Mouse (Mus musculus) lung, adult 10 weeks (tissue): Measurements from ENCODE around the gene Unc50. TPM values are rescaled to one million over a fixed set of nuclear protein-coding genes. Genes with fewer than 3 reads are reported as not detected.

ENCODE experiments used
- polyA plus RNA-seq: library from polyadenylated mRNA; stranded (reverse); fragments of 350-450 nt; fragmentation: Illumina TruSeq; extraction: RNeasy Lipid Tissue Mini Kit (QIAGEN cat#74804); gene quantifications from one replicate; pipeline ENCODE4 v1.2.3, GENCODE M21; 2014; ENCODE audit warnings: low read depth, low replicate concordance; ENCODE audit not compliant: insufficient read depth

The Unc50 gene
- 78.6 TPM for polyA plus RNA-seq

DNA sequence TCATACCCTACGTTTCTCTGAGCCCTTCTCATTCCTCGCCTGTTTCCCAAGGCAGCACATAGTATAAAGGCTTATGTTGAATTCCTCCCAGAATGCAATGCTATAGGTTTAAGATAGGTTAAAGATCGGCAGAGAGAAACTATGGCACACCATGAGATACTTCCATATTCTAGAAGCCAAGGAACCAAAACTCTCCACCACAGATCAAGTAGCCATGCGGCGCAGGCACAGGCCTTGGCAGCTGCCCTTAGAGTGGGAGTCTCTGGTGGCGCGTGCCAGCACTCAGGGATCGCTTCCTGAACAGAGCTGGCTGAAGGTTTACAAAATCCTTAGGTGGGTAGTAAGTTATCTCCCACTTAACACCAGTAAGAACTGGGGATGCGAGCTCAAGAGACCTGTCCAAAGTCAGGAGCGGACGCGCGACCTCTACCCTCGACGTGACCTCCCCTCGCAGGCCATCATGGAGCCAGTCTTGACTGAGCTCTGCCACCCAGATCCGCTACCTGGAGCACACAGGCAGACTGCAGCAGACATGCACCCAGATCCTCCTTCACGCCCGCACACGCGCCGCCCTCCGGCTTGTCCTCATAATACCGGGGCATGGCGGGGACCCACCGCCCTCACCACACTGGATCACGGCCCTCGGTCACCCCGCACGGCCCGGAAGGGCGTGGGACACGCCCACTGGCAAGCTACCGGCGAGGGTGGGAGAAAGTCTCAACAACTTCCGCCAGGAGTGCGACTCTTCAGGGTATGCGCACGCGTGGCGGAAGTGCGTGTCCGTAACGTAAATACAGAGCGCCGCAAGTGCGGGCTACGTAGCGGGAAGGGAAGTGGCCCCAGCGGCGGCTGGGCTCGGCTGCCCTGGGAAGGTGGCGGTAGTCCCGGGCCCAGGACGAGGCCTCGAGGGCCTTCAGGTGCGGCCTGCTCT is at the start of gene Unc50, which contains the start of gene Coa5:
TSS of gene Unc50 (plus strand) at position 774 of the 931 bp plus-strand sequence.
TSS of gene Coa5 (minus strand) at position 738 of the 931 bp plus-strand sequence.

Other genes starting within 250 kb of the Unc50 start
- gene Cnga3, start 215.7 kb upstream of the Unc50 start, polyA plus RNA-seq = not detected
- 7.1 TPM for gene Inpp4a, start 130.3 kb upstream of the Unc50 start, polyA plus RNA-seq
- gene Coa5, start within 50 bp of the Unc50 start, polyA plus RNA-seq = 25.8 TPM
- gene Mgat4a, start 110.9 kb downstream of the Unc50 start, polyA plus RNA-seq = 3.3 TPM